Mouse (Mus musculus) forebrain, postnatal 0 days (tissue): Measurements from ENCODE around the gene Cyp1a1. TPM values are rescaled to one million over a fixed set of nuclear protein-coding genes. Genes with fewer than 3 reads are reported as not detected.

Source experiments
- ATAC-seq: fragments of 200-750 bp; cut with Nextera tagmentation; 2 replicates; pipeline ENCODE4 v1.8.0; 2017; ENCODE audit warnings: mild to moderate bottlenecking, moderate library complexity
- DNase-seq: peaks from one replicate; pipeline ENCODE4 v3.0.0-alpha.2; 2015
- H3K27ac ChIP-seq: fragments of 300-500 bp; sonication (generic); 2 replicates; pipeline ENCODE4 v1.5.1; 2014; ENCODE audit warnings: low read depth, mild to moderate bottlenecking, antibody characterized with exemption, low read length, moderate library complexity, mixed read lengths
- H3K27me3 ChIP-seq: fragments of 300-500 bp; sonication (generic); 2 replicates; pipeline ENCODE4 v1.6.1; 2014; ENCODE audit warnings: mild to moderate bottlenecking, low read length, mixed read lengths; ENCODE audit not compliant: insufficient read depth
- H3K36me3 ChIP-seq: fragments of 300-500 bp; sonication (generic); 2 replicates; pipeline ENCODE4 v1.6.1; 2014; ENCODE audit warnings: mild to moderate bottlenecking, moderate library complexity; ENCODE audit not compliant: insufficient read depth
- H3K4me1 ChIP-seq: fragments of 300-500 bp; sonication (generic); 2 replicates; pipeline ENCODE4 v1.6.1; 2014; ENCODE audit warnings: antibody characterized with exemption; ENCODE audit not compliant: insufficient read depth
- H3K4me2 ChIP-seq: fragments of 300-500 bp; sonication (generic); 2 replicates; pipeline ENCODE4 v1.6.1; 2014; ENCODE audit warnings: low read depth, mild to moderate bottlenecking, moderate library complexity
- H3K4me3 ChIP-seq: fragments of 300-500 bp; sonication (generic); 2 replicates; pipeline ENCODE4 v1.5.1; 2014; ENCODE audit warnings: low read depth, low read length, mixed read lengths
- H3K9ac ChIP-seq: fragments of 300-500 bp; sonication (generic); 2 replicates; pipeline ENCODE4 v1.6.1; 2014; ENCODE audit warnings: mild to moderate bottlenecking
- H3K9me3 ChIP-seq: fragments of 300-500 bp; sonication (generic); 2 replicates; pipeline ENCODE4 v1.6.1; 2016; ENCODE audit warnings: low read length
- CTCF ChIP-seq: sonication (generic); IDR thresholded peaks from 2 replicates; pipeline ENCODE4 v1.5.1; 2016; ENCODE audit warnings: antibody characterized with exemption, control low read depth, low read depth
- WGBS: fragments of 180-500 bp; shearing (Covaris S2); extraction: QIAGEN DNeasy Blood & Tissue Kit; methylation state at CpG from one replicate; pipeline ENCODE4 v1.1.7; 2014; 5-methylcytosine and 5-hydroxymethylcytosine counted together
- polyA plus RNA-seq: library from polyadenylated mRNA; unstranded; fragments of >200 nt; fragmentation: Nextera tagmentation; extraction: Ambion mirVana; gene quantifications from 2 replicates; pipeline ENCODE4 v1.2.1, GENCODE M21; 2015
- total RNA-seq: library from RNA; depleted of rRNA; stranded (reverse); fragments of >200 nt; gene quantifications from 2 replicates; pipeline ENCODE4 v1.2.3, GENCODE M21; 2014

The Cyp1a1 gene
- total and polyA plus RNA-seq, 2 experiments from 2014 or later = 0.42 to 0.67 TPM

- no peak overlapping the region for H3K4me2 ChIP-seq
- no peak overlapping the region for H3K9ac ChIP-seq
- WGBS = 85% methylated on average over 8 of the region's 8 CpGs
- H3K36me3 ChIP-seq = no peaks in the 10 kb centered on the region
- H3K4me3 ChIP-seq = no peak overlapping the region
- TF ChIP-seq CTCF = no peak
- ATAC-seq (no peak), DNase-seq (no peak)
- no peaks in the 10 kb centered on the region for H3K27me3 ChIP-seq
- no peaks in the 10 kb centered on the region for H3K9me3 ChIP-seq
- H3K4me1 ChIP-seq = no peaks in the 10 kb centered on the region
- no peak overlapping the region for H3K27ac ChIP-seq
Measured at GRCm38 (mm10) chr9:57666536-57666935, 21.2 kb upstream of the Cyp1a1 start.

GRCm38 (mm10) chr9:57667136-57667535 lies 20.6 kb upstream of the Cyp1a1 start:
- Histone ChIP-seq H3K9me3 (no peaks in the 10 kb centered on the region), H3K4me2 (no peak overlapping the region), H3K9ac (no peak overlapping the region), H3K27ac (no peak overlapping the region), H3K36me3 (no peaks in the 10 kb centered on the region), H3K4me3 (no peak overlapping the region), H3K27me3 (no peaks in the 10 kb centered on the region), H3K4me1 (no peaks in the 10 kb centered on the region)
- no peak for TF ChIP-seq CTCF
- no peak for DNase-seq
- no peak for ATAC-seq
- WGBS = 86% methylated on average over 3 of the region's 3 CpGs

- Histone ChIP-seq H3K9me3 (no peaks in the 10 kb centered on the region), H3K9ac (no peak overlapping the region), H3K27me3 (no peaks in the 10 kb centered on the region), H3K4me3 (no peak overlapping the region), H3K27ac (no peak overlapping the region), H3K4me2 (no peak overlapping the region), H3K36me3 (no peaks in the 10 kb centered on the region), H3K4me1 (no peaks in the 10 kb centered on the region)
- WGBS = 50% methylated on average over 11 of the region's 11 CpGs
- TF ChIP-seq CTCF = no peak
- no peak for DNase-seq
- ATAC-seq = no peak
Measured at GRCm38 (mm10) chr9:57667817-57668216, 19.9 kb upstream of the Cyp1a1 start.

DNA sequence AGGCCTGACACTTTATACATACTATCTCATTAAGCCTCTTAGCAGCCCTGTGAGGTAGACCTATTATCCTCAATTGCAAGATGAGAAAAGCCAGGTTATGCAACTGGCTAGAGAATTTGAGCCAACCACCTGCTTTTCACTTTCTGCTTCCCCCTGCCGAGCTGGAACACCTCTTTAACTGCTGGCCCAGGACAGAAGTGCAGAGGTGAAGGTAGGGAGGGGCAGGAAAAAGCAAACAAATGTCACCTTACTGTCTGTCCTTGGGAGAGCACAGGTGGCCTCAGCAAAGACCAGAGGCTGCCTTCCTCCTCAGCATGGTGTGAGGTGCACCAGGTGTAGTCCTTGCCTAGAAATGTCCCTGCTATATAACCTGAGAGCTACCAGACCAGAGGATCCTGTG lies 19.5 kb upstream of the Cyp1a1 start:
- Histone ChIP-seq H3K4me3 (no peak overlapping the region), H3K4me1 (no peaks in the 10 kb centered on the region), H3K27ac (no peak overlapping the region), H3K36me3 (no peaks in the 10 kb centered on the region), H3K9ac (no peak overlapping the region), H3K27me3 (no peaks in the 10 kb centered on the region), H3K9me3 (no peaks in the 10 kb centered on the region), H3K4me2 (no peak overlapping the region)
- DNase-seq (no peak), ATAC-seq (no peak)
- no peak for TF ChIP-seq CTCF
- WGBS = 30% methylated on average over 1 of the region's 1 CpGs

GRCm38 (mm10) chr9:57669566-57669965 lies 18.2 kb upstream of the Cyp1a1 start:
- no peaks in the 10 kb centered on the region for H3K9me3 ChIP-seq
- H3K4me2 ChIP-seq = no peak overlapping the region
- no peaks in the 10 kb centered on the region for H3K4me1 ChIP-seq
- H3K9ac ChIP-seq = no peak overlapping the region
- 89% methylated on average over 3 of the region's 3 CpGs for WGBS
- H3K4me3 ChIP-seq = no peak overlapping the region
- no peaks in the 10 kb centered on the region for H3K36me3 ChIP-seq
- no peak for DNase-seq
- no peak for ATAC-seq
- no peak for TF ChIP-seq CTCF
- H3K27ac ChIP-seq = no peak overlapping the region
- no peaks in the 10 kb centered on the region for H3K27me3 ChIP-seq

DNA sequence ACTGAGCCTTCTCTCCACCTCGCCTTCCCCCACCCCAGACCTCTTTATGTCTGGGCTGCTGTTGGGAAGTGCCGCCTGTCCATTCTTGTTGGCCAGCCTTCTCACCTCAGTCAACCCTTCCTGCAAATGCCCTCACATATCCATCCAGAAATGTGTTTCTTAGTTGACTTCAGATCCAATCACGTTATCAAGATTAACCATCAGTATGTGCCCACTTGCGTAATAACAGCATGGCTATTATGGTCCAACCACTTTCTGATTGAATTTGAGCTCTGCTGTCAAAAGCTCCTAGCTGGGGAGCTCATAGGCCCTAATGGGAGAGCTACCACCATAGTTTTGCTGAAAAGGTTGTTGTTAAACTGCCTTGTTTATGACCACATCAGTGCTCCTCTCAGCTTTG lies 16.7 kb upstream of the Cyp1a1 start:
- no peak overlapping the region for H3K9ac ChIP-seq
- no peaks in the 10 kb centered on the region for H3K9me3 ChIP-seq
- H3K4me3 ChIP-seq = no peak overlapping the region
- H3K4me2 ChIP-seq = no peak overlapping the region
- H3K36me3 ChIP-seq = no peaks in the 10 kb centered on the region
- WGBS = 89% methylated on average over 4 of the region's 4 CpGs
- no peaks in the 10 kb centered on the region for H3K27me3 ChIP-seq
- no peak for ATAC-seq
- no peaks in the 10 kb centered on the region for H3K4me1 ChIP-seq
- no peak overlapping the region for H3K27ac ChIP-seq
- no peak for TF ChIP-seq CTCF
- no peak for DNase-seq

- H3K27me3 ChIP-seq = no peaks in the 10 kb centered on the region
- ATAC-seq (no peak), DNase-seq (no peak)
- H3K36me3 ChIP-seq = no peaks in the 10 kb centered on the region
- no peaks in the 10 kb centered on the region for H3K4me1 ChIP-seq
- H3K9ac ChIP-seq = no peak overlapping the region
- H3K27ac ChIP-seq = no peak overlapping the region
- no peak overlapping the region for H3K4me2 ChIP-seq
- 91% methylated on average over 5 of the region's 5 CpGs for WGBS
- H3K4me3 ChIP-seq = no peak overlapping the region
- H3K9me3 ChIP-seq = no peaks in the 10 kb centered on the region
- TF ChIP-seq CTCF = no peak
Measured at GRCm38 (mm10) chr9:57671500-57671899, 16.2 kb upstream of the Cyp1a1 start.

DNA sequence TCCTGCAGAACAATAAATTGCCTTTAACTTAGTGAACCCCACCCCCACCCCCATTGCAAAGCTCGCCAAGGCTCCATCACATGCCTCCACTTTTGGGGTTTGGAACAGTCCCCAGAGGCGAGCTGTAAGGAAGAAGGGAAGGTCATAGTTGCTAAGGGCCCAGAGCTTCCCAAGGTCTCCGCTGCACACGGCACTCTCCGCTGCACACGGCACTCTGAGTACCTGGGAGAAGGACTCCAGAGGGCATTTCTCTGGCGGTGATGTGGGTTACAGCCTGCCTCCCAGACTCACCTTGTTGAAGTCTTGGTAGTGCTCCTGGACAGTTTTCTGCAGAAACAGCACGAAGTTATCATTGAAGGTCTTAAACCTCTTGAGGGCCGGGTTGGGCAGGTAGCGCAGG lies 6.3 kb upstream of the Cyp1a1 start:
- WGBS = 81% methylated on average over 10 of the region's 10 CpGs
- DNase-seq (no peak), ATAC-seq (no peak)
- Histone ChIP-seq H3K9ac (no peak overlapping the region), H3K4me1 (no peaks in the 10 kb centered on the region), H3K4me2 (no peak overlapping the region), H3K4me3 (no peak overlapping the region), H3K27ac (no peak overlapping the region), H3K27me3 (no peaks in the 10 kb centered on the region), H3K36me3 (no peaks in the 10 kb centered on the region), H3K9me3 (no peaks in the 10 kb centered on the region)
- no peak for TF ChIP-seq CTCF
